Mouse (Mus musculus): ENCODE data around the gene Prss42.

Gene Prss42

DNA sequence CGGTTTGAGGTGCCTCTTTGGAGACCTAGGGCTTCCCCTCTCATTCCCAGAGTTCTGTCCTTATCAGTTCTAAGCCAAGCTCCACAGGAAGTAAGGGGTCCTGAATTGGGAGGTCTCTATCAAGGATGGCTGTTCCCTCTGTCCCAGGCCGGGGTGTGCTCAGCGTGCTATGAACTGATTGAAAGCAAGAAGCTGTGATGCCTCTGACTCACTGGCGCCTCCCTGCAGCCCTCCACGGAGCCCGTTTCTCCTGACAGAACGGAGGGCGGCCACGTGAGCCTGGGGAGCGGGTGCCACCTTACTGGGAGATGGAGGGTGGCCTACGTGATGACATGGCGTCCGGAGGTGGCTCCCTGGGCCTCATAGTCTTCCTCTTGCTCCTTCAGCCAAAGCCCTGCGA lies at the start of gene Prss42:
TSS of gene Prss42 (plus strand) at position 301 of the 400 bp plus-strand sequence.
- DNase-seq = no peak

GRCm38 (mm10) chr9:110748451-110748850 lies 49.5 kb upstream of the Prss42 start:
- DNase-seq = no peak

DNA sequence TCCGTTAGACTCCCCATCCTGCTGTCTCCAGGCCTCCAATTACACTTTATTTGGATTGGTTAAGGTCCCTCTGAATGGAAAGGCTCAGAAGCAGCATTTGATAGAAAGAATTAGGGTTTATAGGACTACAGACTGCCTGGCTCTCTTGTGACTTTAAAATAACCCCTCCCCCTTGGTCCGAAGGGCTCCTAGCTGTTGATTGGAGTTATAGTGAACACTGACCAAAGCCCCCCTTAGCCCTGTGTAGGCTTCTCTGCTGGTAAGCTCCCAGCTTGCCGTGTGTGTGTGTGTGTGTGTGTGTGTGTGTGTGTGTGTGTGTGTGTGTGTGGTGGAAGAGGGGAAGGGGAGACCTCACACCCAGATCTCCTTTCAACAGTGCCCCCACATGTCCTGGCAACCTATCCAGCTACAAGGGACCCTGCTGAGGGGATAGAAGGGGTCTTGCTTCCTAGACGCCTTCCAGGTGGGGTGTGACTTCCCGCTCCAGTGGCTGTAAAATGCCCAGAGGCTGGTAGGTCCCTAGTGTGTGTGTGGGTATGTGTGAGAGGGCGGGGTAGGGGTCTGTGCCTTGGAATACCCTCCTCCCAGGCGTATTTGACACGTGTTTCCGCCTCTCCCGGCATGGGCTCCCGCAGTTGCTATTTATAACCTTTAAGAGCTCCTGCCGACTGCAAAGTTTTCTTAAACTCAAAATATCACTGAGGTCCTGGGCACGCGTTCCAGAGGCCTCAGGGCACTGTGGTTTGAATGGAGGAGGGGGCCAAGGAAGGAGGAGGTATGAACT lies 47.4 kb upstream of the Prss42 start:
- no peak for DNase-seq

- no peak for DNase-seq
These were observed 46.6 kb upstream of the Prss42 start for GRCm38 (mm10) chr9:110751412-110751811.

DNA sequence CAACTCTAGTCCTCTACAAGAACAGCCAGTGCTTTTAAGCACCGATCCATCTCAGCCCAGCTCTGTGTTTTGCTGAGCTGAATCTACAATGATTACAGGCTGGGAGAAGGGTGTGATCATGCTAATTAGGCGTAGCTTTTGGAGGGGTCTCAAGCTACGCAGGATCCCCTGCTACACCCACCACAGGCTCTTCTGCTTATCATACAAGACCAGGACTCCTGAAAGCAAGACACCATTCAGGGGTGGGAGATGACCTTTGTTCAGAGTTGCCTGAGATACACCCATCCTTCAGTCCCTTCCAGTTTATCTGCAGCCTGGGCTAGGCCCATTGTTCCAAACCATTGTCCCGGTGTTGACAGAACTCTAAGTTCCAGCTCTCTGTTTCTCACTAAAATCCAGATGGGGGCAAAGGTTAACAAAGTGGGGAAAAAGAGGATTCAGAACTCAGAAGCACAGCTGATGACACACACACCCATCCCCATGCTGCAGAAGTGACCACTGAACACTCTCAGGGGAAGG lies 45.0 kb upstream of the Prss42 start:
- no peak for DNase-seq

DNA sequence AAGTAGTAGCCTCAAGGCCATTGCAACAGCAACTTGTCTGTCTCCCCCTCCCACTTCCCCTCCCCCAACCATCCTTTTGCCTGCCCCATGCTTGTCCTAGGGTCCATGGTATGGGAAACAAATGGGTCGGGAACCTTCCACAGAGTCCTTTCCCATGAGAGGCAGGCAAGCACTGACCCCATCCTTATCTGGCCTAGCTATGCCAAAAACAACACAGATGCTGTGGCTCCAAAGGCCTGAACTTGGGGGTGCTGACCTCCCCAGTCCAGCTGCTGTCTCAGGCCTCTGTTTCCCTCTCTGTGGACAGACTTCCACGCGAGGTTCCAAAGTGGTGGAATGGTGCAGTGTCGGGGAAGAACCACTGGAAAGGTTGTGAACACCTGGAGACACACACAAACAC lies 44.2 kb upstream of the Prss42 start:
- DNase-seq = no peak

DNA sequence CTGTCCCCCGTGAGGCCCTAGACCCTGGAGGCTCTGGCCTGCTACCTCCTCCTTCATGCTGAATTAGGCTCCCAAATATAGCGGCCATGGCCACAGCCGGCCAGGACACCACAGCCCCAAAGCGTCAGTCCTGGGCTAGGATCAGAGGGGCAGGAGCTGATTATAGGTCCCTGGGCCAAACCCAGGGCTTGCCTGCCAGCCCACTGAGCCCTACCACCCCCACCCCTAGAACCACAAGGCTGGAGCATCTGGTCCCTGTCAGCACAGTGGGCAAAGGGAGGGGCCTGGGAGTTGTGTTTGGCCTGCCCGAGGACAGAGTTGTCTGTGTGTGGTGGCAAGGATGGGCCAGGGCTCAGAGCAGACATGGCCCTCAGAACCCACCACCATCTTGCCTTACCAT lies 40.1 kb upstream of the Prss42 start:
- DNase-seq = no peak

GRCm38 (mm10) chr9:110758605-110759004 lies 39.4 kb upstream of the Prss42 start:
- no peak for DNase-seq

GRCm38 (mm10) chr9:110759265-110759664 lies 38.7 kb upstream of the Prss42 start:
- peak; percentile 32 for DNase-seq

GRCm38 (mm10) chr9:110760886-110761285 lies 37.1 kb upstream of the Prss42 start:
- no peak for DNase-seq

GRCm38 (mm10) chr9:110762763-110763162 lies 35.2 kb upstream of the Prss42 start:
- DNase-seq = no peak

DNA sequence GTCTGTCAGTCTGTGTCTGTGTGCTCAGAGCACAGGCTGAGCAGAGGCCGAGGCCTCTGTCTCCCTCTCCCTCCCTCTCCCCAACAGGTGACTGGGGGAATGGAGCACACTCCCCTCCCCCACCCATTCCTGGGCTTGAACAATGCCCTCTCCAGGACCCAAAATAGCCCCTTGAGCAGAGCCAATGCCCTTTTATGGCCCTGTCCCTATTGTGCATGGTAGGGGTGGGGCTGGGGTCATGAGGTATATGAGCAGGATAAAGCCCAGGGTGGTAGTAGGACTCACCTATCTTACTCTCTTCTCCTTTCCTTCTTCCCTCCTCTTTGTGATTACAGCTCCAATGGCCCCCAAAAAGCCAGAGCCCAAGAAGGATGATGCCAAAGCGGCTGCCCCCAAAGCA lies 34.6 kb upstream of the Prss42 start:
- no peak for DNase-seq

DNA sequence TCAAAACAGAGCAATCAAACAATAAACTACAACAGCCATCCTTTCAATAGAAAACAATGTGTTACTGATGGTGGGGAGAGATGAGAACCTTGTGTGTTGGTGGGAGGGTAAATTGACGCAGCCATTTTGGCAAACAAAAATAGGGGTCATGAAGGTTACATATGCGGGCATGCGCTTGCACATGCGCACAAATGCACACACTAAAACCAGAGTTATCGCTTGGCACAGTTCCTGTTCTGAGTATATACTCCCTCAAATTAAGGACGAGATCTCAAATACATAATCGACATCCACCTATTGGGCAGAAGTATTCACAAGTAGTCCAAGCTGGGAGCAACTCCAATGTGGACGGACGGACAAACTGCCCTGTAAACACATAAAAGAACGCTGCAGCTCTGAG lies 25.6 kb upstream of the Prss42 start:
- no peak for DNase-seq

DNA sequence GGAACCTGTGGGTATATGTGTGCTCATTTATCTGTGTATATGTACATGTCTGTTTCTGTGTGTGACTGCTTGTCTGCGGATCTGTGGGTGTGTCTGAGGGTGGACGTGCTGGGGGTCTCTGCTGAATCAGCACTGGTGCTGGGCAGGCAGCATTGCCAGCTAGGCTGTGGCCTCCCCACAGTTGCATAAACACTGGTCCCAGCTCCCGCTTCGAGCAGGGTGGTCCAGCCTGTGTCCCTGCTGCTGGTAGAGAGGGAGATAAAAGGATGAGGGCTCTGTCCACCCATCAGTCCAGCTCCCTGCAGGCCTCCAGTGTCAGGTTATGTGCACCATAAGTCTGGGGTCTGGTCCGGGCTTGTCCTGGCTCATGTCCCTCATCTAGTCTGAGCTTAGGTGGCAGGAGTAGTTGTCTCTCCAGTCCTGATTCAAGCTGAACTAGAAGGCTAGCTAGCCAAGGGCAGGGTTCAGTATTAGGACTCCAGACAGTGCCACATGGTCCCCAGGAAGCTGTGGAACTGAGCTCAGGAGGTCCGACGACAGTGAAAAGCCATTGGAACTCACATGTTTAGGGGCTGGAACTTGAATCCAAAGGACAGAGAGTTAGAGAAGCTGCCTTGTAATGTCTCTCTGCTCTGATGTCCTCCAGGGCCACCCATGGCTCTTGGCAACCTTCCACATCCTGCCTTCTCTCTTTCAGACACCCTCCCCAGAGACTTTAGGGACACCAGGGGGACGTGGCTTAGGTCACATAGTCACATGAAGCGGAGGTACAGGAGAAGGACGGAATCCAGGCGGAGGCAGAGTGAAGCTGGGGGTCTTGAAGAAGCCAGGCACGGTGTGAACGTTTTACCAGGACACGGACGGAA lies 23.3 kb upstream of the Prss42 start:
- no peak for DNase-seq

DNA sequence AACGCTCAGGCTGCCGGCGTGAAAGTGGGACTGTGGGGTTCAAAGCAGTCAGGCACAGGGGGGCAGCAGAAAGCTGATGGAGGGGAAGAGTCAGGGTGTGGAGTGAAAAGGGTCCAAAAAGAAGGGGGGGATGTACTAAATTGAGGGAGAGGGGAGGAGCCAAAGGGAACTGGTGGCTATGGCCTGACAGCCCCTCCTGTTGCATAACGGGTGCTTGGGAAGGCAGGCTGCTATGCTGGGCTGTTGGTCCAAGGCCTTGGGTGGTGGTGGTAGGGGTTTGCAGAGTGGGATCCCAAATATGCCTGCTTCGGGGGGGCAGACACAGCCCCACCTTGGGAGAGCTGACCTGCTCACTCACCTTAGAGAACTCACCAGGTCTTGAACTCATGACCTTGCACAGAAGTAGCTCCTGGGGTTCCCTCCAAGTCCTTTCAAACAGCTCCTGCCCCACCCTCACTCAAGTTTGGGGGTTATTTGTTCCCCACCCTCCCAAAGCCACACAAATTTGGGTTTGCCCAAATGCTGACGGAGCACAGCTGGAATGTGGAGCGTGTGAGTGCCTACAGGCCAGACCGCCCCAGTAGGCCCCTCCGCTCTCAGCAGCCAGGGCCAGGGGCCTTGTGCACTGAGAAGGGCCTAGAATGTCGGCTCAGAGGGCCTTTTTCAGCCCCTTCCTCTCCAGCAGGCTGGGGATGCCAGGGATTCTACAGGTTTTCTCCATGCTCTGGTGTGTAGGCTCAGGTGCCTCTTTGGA lies 22.5 kb upstream of the Prss42 start:
- DNase-seq = no peak

- DNase-seq = no peak
These were observed 19.9 kb upstream of the Prss42 start for GRCm38 (mm10) chr9:110778100-110778499.

DNA sequence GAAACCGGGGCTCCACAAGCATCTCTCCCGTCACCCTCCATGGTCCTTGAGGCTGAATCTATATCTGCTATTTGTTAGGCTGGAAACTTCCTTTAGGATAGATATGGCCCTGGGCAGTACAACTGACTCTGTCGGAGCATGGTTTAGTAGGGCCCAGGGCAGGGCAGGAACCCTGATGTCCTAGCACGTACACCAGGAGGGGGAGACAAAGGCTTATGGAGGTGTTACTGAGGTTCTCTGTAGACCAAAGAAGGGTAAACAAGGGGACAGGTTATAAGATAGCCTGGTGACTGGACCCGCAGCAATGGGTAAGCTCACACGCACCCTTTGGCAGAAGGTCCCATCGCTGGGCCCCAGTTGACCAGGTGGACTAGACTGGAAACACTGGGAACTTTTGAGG lies 19.4 kb upstream of the Prss42 start:
- no peak for DNase-seq

DNA sequence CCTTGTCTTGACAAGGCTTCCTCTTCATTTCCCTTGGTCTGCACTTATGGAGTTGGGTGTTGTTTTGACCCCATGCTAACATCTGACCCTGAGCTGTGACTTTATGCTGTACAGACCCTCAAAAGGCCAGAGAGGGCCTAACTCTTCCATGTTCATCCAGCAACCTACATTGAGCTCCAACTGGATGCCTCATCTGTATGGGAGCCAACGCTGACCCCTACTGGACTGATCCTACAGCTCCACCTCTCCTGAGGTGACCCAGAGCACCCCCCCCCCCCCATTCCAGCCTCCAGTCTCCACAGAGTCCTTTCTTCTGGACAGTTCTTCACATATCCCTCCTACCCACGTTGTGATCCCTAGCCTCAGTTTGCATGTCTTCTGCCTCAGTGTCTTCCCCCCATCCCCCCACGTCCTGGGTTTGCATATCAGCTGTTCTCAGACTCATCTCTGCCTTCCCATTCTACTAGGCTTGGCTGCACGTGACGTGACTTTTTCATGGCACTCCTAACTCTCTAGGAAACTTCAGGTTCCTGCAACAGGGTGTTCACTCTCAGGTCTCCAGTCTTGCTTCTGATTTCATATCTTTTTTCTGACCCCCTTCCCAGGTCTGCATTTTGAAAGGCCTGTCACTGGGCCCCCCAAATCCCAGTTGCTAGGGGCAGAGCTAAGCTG lies 18.6 kb upstream of the Prss42 start:
- peak; percentile 12 for DNase-seq

DNA sequence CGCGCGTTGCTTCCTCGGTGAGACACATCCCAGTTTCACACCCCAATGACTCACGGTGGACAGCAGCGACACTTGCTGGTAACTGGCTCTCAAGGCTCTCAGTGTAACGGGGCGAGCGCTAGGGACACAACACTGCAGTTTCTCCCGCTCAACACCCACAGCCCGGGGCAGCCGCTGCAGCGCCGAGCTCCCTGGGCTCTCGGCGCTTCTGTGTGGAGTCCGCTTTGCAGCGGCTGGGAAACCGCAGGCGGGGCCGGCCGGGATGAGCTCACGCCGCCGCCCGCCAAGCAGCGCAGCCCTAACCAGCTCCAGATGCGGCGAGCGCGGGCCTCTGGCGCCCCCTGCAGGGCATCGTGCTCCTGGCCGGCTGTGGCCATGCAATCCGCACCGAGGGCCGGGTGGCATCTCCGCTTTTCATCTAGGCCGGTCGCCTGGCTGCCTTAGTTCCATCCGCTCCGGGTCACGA lies 16.7 kb upstream of the Prss42 start:
- peak; percentile 90 for DNase-seq

GRCm38 (mm10) chr9:110781731-110782130 lies 16.2 kb upstream of the Prss42 start:
- no peak for DNase-seq

- DNase-seq = no peak
These were observed 14.4 kb upstream of the Prss42 start for GRCm38 (mm10) chr9:110783611-110784010.

- no peak for DNase-seq
These were observed 9.8 kb upstream of the Prss42 start for GRCm38 (mm10) chr9:110788169-110788568.

Measured in thymus, postnatal 25 days (tissue).